Mouse (Mus musculus) kidney, postnatal 14 days (tissue): Measurements from ENCODE around the gene Phactr4.

Source experiments
- DNase-seq: peaks from one replicate; pipeline ENCODE4 v3.0.0; 2022; ENCODE audit warnings: mixed read lengths

Gene Phactr4

DNA sequence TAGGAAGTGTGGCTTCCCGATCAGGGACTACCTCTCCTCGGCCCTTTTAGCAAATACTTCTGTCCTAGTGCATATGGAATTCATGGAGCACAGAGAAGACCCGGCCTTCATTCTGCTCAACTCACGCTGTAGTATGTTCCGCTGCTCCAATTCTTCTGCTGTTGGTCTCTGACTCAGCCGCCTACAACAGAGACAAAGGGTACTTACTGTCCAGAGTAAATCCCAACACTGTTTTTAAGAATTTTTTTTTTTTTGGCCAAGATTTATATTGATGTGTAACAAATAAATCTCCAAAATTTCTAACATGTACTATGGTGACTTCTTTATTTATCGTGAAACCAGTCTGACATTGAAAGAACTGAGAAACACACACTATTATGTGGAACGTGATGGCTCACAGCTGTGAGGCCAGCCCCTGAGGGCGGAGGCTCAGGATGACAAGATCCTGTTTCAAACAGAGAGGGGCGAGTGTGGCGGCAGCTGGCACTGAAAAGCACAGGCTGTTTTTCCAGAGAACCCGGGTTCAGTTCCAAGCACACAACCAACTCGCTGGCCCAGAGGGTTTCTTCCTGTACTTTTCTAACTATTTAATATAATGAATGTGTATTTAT, 56.7 kb downstream of the Phactr4 start:
- DNase-seq, result no peak

DNA sequence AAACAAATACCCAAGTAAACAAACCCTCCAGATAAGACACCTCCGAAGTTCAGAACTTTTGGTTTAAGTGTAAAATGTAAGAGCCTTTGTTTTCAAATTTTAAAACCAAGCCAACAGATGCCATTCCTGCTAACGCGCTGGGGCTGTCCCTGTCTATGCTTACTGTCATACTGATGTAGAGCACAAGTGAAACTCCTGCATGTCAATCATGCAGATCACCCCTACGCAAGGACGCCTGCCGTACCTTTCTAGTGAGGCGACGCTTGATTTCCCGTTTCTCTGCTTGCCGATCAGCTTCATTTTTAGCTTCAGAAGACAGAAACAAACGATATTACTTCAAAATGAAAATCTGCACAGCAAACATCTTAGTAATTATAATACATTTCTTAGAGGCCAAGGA, 58.8 kb downstream of the Phactr4 start:
- no peak for DNase-seq

DNA sequence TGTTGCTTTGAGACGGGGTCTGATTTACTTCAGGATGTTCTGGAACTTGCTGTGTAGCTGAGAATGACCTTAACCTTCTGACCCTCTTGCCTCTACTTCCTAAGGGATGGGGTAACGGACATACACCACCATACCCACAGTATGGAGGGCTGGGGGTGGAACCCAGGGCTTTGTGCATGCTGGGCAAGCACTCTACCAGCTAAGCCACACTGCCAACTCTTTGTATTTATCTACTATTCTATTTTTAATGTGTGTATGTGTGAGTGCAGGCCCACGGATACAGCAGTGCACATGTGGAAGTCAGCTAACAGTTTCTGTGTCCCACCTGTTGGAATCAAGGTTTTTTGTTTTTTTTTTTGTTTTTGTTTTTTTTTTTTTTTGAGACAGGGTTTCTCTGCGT, 62.8 kb downstream of the Phactr4 start:
- no peak for DNase-seq

DNA sequence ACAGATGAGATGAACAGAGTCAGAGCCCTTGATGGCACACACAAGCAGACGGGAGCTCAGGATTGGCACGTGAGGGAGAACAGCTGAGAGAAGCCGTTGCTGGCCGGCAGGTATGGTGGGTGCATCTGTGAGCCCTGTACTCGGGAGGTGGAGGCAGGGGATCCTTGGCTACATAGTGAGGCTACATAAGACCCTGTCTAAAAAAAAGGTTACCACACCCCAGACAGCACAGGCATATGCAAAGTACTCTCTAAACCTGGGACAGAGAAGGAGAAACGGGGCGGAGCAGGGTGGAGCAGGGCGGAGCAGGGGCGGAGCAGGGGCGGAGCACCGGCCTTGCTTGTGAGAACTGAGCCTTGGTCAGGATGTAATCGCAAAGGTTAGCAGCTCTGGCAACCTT, 66.1 kb downstream of the Phactr4 start:
- DNase-seq, result peak; percentile 68

DNA sequence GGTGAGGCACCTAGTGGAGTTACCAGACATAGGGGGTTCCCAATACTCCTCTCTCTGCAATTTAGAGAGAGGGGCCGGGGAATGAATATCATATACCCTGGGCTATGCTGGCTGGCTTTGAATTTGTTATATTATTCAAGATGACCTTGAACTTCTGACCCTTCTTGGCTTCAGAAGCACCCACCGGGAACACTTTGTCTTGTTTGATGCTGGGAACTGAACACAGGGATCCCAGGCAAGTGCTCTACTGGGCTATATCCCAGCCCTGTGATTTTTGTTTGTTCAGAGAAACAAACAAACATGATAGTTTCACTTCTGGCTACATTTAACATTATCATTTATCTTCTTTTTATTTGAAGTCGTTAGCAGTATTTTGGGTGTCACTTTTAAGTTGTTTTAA, 66.9 kb downstream of the Phactr4 start:
- no peak for DNase-seq

DNA sequence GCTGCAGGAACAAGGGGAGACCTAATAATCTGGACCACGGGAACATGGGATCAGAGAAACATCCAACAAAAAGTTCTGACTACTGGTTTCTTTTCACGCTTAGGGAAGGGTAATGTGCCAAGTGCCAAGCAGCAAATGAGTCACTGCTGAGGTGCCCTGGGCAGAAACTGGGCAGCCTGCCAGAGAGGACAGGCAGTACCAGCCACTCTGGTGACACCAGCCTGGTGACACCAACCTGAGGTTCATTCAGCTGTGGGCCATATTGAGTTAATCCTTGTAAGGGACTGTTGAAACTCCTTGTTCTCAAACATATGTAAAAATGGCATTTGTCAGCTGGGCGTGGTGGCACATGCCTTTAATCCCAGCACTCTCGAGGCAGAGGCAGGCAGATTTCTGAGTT, 67.7 kb downstream of the Phactr4 start:
- peak; percentile 64 for DNase-seq

DNA sequence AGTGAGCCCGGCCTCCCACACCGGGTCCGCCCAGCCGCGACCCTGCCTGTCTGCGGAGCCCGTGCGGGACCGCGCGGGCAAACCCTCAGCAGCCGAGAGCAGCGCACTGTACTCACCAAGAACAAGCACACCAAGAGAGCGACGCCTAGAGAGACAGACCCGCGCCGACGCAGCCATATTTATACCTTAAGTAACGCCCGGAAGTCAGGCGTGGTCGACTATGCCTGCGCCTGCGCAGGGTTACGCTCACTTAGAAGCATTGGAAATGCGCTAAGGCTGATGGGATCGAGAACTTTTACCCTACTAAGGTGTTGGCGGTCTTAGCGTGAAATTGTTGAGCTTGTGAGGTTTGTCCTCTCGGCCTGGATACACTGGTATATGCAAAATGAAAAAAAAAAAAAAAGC, 68.8 kb downstream of the Phactr4 start, which contains the start of gene Rcc1:
Gene Rcc1 (minus strand): TSS at position 125 of the 405 bp plus-strand sequence.
- peak; percentile 95 for DNase-seq

DNA sequence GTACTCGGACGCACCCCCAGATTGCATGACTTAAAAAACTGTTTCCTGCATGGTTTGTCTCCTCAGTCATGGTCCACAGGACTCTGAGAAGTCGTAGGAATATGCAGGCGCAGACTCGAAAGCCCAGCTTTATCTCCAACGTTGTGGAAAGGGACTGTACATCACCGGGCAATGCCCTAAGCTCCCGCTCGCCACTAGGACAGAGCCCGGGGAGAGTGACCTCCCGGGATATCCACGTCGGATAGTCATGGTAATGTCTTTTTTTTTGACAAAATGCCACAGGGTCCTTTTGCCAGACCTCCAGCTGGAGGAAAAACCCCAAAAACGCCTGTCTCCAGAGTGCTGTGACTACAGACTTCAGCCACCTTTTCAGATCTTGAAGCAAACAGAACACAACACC, 69.5 kb downstream of the Phactr4 start:
- DNase-seq, result peak; percentile 38

DNA sequence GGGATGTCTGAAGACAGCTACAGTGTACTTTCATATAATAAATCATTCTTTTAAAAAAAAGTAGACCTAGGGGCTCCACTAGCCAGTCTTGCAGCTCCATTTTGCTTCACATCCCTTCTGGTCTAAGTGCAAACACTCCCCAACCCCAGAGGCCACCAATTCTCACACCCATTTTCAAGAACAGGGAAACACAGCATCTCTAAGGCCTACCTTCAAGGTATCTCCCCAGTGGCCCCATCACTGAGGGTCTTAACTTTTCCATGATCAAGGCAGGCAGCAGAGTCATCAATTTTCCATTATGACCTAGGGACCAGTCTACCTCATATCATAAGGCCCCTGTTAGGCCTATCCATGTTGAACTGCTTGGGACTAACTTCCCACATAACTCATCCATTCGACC, 70.9 kb downstream of the Phactr4 start:
- no peak for DNase-seq

DNA sequence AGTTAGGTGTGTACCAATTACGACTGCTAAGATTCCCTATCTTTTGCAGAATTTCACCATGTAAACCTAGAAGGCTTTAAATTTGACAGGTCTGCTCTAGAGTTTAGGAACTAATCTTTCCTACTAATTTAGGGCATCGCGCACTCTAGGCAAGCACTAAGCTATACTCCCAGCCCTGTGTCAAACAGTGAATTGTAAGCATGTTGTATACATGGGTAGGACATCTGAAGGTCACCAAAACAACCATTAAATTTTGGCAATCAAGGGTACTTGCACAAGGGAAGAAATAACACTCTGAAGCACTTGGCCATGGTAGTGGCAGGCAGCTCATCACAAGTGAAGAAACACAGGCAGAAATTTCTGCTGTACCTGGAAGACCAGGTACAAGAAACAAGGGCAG, 71.4 kb downstream of the Phactr4 start:
- DNase-seq, result no peak

DNA sequence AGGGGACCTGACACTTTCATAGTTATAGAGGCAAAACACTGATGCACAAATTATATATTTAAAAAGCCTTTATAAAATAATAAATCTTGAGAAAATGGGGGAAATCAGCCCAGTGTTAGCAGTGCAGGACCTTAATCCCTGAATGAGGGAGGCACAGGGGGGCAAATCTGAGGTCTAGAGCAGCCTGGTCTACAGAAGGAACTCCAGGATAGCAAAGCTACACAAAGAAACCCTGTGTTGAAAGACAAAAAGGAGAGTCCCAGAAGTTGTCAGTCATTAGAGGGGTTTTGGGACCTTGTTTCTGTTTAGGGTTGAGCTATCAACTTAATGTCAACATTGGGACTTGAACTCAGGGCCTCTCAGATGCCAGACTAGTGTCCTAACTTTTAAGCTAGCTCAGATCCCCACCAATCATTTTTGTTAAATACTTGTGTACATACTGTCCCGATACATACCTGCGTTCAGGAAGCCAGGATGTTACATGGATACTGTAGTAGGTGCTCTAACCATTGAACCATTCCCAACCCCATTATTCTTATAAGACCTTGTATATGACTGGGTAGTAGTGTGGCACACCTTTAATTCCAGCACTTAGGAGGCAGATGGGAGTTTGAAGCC, 72.1 kb downstream of the Phactr4 start:
- no peak for DNase-seq

DNA sequence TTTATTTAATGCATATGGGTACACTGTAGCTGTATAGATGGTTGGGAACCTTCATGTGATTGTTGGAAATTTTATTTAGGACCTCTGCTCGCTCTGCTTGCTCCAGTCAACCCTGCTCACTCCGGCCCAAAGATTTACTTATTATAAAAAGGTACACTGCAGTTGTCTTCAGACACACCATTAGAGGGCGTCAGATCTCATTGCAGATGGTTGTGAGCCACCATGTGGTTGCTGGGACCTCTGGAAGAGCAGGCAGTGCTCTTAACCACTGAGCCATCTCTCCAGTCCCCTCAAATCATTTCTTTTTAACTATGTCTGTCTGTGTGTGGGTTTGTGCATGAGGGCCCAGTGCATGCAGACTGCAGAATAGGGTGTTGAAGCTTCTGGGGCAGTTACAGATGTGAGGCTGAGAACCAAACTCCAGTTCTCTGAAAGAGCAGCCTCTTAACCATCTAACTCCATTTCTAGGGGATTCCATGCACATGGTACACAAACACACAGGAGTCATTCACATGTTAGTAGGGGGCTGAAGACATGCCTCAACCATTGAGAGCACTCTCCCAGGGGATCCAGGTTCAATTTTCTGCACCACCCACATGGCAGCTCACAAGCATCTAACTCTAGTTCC, 72.7 kb downstream of the Phactr4 start:
- DNase-seq, result no peak

DNA sequence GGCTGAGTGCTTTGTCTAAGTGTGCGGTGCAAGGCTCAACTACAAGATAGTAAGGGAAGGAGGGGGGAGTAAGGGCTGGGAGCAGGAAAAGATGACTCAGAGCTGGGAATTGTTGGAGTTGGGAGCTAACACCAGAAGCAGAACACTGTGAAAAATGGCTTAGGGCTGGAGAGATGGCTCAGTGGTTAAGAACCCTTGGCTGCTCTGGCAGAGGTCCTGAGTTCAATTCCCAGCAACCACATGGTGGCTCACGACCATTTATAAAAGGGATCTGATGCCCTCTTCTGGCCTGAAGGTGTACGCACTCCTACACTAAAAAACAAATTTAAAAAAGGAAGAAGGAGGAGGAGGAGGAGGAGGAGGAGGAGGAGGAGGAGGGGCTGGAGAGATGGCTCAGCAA, 75.6 kb downstream of the Phactr4 start:
- DNase-seq, result no peak

DNA sequence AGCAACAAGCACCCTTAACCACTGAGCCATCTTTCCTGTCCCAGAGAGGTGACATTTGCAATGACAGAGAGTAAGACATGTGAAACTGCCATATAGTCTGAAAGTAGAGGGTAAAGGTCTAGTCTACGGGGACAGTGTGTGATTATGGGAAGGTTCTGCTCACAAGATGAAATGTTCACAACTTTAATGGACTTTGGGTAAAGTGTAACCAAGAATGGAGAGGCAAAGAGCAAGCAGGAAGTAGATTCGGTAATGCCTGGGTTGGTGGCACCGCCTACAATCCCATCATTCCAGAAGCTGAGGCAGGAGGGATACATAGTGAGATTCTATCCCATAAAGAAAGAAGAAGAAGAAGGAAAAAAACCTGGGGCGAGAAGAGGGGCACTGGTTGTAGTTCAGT, 76.0 kb downstream of the Phactr4 start:
- peak; percentile 54 for DNase-seq

DNA sequence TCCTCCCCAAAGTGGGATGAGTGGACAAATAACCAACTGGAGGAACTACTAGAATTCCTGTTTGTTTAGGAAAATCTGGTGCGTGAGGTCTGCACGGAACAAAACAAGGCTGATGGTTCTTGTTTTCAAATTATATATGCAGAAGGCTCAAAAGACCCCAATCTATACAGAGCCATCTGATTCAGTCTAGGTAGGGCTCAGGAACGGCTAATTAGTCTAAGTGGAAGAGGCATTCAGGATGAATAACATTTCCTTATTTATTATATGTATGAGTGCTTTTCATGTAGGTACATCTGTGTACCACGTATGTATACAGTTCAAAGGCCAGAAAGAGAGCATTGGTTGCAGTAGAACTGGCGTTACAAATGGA, 76.5 kb downstream of the Phactr4 start:
- no peak for DNase-seq

DNA sequence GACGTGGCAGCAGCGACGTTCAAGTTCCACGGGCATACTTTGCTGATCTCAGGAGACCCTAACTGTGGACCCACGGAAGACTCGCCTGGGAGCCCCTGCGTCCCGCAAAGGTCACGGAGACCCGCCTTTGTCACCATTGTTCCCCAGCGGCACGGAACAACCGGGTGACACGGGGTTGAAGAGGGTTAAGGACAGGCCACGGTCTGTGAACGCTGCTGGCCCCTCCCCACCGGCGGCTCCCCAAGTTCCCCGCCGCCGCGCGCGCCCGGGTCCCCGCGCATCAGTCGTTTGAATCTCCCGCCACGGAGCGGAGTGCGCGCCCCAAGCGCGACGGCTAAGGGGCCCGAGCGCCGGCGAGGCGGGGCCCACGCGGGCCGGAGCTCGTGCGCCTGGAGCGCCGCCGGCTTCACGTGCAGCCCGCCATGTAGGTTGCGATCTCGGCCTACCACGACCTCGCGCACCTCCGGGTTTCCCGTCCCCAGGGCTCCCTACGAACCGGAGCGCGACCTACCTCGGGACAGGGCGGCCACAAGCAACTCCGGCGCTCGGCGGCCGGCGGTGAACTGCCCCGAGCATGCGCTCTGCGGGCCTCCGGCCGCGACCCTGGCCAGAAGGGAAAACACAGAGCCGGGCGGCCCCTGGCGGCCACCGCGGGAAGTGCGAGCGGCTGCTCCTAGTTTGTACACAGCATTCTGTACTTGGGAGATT, 77.0 kb downstream of the Phactr4 start:
- peak; percentile 97 for DNase-seq

DNA sequence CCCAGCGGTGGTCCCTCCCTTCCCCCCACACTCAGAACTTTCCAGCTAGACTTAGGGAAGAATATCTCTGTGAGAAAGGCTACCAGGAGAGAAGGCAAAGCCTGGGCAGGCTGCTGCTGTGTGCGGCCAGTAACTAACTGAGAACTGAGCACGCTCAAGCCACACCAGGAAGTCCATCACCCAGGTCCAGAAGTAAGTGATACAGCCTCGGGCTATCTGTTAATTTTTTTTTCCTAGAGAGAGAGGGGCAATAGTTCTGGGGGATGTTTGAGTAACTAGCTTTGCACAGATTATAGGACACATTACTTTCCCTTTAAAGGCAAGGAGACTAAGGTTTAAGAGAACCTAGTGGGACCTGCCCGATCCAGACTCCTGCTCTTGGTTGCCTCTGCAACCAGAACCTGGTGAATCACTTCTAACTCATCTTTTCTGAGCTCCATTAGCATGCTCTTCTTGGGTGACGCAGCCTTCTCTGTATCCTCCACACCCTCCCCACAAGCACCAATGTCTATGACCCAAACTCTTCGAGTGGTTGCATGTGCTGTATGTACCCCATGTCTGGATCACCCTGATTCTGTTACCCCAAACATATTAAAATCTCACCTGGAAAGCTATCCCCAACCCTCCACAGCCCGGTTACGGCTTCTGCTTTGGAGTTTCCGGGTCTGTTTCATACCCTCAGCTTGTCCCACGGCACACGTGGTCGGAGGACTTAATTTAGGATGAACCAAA, 77.7 kb downstream of the Phactr4 start:
- no peak for DNase-seq

DNA sequence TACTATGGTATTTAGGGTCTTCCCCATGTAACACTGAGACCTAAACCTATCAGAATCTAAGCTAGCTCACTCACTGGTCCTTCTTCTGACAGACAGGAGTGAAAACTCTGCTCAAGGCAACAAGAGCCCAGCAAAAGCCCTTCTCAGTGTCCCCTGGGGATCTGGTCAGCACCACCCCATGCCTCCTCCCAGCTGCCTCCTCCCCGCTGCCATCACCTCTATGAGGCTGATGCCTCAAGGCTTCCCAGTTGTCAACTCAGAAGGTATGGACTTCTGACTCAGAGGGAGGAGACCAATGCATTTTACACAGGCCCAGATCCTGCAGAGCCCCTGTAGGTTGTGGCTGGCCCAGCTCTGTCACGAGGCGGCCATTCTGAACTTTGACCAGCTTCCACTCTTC, 80.8 kb downstream of the Phactr4 start:
- no peak for DNase-seq

DNA sequence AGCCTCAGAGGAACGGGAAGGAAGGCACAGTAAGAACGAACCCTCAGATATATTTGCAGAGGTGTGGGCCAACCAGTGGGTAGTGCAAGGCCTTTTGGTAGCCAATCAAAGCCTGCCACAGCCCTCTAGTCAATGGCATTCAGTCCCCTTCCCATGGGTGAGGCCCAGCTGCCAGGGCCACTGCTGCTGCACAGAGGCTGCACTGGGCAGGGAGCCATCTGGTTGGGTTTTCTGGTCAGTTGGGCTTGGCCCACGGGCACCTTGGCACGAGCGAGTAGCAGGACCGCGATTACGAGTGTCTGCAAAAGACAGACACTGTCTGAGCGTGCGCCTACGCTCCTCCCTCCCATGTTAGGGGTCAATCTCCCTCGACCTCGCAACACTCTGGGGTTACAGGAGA, 83.3 kb downstream of the Phactr4 start:
- DNase-seq, result peak; percentile 51

DNA sequence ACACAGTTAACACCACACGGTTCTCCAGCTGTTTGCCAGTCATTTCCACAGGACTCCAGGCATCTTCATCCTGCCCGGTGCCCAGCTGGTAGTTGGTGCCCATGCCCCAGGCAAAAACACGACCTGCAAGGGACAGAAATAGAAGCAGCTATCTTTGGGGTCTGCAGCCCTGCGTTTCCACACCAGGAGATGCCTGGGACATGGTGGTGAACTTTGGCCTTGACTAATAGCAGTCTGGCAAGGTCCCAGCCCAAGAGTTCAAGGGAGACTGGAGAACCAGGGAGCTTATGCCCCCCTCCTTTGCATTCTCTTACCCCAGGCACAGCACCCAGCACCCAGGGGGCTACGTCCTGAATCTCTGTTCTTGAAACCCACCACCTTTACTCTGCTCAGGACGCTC, 89.4 kb downstream of the Phactr4 start:
- peak; percentile 51 for DNase-seq

DNA sequence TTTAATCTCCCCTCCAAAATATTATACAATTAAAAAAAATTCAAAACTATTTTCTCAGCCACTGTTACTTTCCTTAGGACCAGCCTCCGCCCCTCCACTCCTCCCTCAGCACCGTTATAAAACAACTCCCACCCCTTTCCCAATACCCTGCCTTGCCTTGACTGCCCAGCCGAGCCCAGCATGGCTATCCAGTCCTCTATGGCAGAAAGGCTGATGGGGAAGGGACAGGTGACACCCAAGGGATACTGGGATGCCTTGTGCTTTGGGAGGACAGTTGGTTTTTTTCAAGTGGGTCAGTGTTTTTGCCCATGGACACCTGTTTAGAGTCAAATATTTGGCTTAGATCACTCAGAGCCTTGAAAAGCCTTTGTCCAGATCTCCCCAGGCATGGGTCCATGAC, 90.3 kb downstream of the Phactr4 start:
- DNase-seq, result no peak

DNA sequence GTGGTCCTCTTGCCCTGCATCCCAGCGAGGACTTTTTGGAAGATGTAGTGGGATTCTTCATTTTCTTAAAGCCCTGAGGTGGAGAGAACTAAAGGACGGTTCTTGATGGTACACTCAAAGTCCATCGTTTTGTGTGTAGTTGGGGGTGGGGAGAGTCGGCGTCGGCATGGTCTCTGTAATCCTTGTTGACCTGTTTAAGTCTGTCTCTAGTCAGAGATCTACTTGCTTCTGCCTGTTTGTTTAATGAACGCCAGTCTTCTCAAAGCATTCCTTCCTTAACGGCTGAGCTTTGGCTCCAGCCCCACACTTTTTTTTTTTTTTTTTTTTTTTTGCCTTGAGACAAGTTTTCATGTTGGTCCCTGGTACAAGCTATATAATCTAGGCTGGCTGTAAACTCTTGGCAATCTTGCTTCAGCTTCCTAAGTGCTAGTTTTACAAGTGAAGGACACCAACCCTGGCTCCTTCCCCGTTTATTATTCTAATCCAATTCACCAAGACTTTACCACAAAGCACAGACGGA, 92.4 kb downstream of the Phactr4 start:
- no peak for DNase-seq
